Comparison of ENCODE assay signal across 23 mouse cellular contexts in the genomic region with DNA sequence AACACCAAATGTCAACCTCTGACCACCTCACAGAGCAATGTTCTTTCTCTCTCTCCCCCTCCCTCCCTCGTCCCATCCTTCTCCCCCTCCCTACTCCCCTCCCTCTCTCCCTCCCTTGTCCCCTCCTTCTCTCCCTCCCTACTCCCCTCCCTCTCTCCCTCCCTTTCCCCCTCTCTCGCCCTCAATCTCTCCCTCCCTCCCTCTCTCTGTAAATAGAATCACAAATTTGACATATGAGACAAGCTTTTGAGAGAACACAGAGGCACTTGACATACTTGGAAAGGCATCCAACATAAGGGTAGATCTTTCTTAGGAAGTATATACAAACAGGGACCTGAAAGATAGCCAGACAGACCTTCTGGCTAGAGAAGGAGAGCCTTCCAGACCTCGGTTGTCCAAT.
DNase-seq lines count a peak whose midpoint lies in the region; ATAC-seq and TF ChIP-seq lines count a peak whose summit lies in the region.
"Had no signal": no experiment of that assay in that cellular context is flagged by ENCODE, and none has a peak within 500 bp of the region (broad histone marks: within the 10 kb centered on the region; RNA-seq: fewer than 3 reads in every experiment).

No protein-coding gene starts in this region.

- H3K27ac ChIP-seq in forebrain, embryonic 14.5 days (ENCODE audit: low read depth, low read length): no peak overlapping the region
- no peak overlapping the region for H3K27ac ChIP-seq in forebrain, embryonic 10.5 days
- H3K27ac ChIP-seq in heart, embryonic 14.5 days (replicated peaks in 1 of 2; ENCODE audit: control insufficient read depth in 1 of 2, insufficient read depth in 1 of 2, low read depth in 2 of 2, low read length in 2 of 2): peak overlapping the region; percentile 87 to 90
- H3K27ac ChIP-seq in midbrain, embryonic 14.5 days (replicated peaks; ENCODE audit: low read depth, low read length): 0 out of 2 replicates have a peak overlapping the region, but pooled peaks have one; percentile 1
- H3K27ac ChIP-seq in midbrain, embryonic 11.5 days (ENCODE audit: low read depth, low read length): no peak overlapping the region
- no peak overlapping the region for H3K27ac ChIP-seq in stomach, postnatal 0 days (replicated peaks)
- H3K27ac ChIP-seq: embryonic facial prominence, embryonic 12.5 days; midbrain, embryonic 13.5 days; neural tube, embryonic 15.5 days had no signal

- no peak for TF ChIP-seq EP300 in stomach, postnatal 0 days (optimal IDR thresholded peaks at IDR 0.05)

- H3K36me3 ChIP-seq in forebrain, embryonic 14.5 days (ENCODE audit: control insufficient read depth, insufficient read depth, low read length): peaks cover 12% of the 10 kb centered on the region; the same call in 1 of the 2 replicates
- peaks cover 23% of the 10 kb centered on the region for H3K36me3 ChIP-seq in forebrain, embryonic 10.5 days (replicated peaks)
- peaks cover 8% of the 10 kb centered on the region for H3K36me3 ChIP-seq in heart, embryonic 14.5 days (ENCODE audit: control insufficient read depth, insufficient read depth, low read length)
- peaks cover 10% of the 10 kb centered on the region for H3K36me3 ChIP-seq in midbrain, embryonic 14.5 days (ENCODE audit: control insufficient read depth, insufficient read depth, low read length)
- peaks cover 6% of the 10 kb centered on the region; the same call in 1 of the 2 replicates for H3K36me3 ChIP-seq in midbrain, embryonic 11.5 days (ENCODE audit: control insufficient read depth, insufficient read depth, low read length)
- no peaks in the 10 kb centered on the region for H3K36me3 ChIP-seq in stomach, postnatal 0 days (ENCODE audit: control insufficient read depth, insufficient read depth, low read length)
- H3K36me3 ChIP-seq: neural tube, embryonic 15.5 days had no signal

- peak; percentile 18; the same call in 1 of the 2 replicates for ATAC-seq in forebrain, embryonic 14.5 days
- peak; percentile 73 for ATAC-seq in heart, embryonic 14.5 days (ENCODE audit: insufficient number of reproducible peaks, insufficient read depth, low FRiP score, low read depth)
- no peak for ATAC-seq in midbrain, embryonic 14.5 days (ENCODE audit: low FRiP score, low TSS enrichment)
- ATAC-seq in midbrain, embryonic 11.5 days (ENCODE audit: low FRiP score): no peak
- ATAC-seq in stomach, postnatal 0 days (ENCODE audit: low FRiP score, low TSS enrichment): 0 out of 2 replicates have a peak, but pooled peaks have one; percentile 12
- ATAC-seq: activated CD4-positive, CD25-positive, alpha-beta regulatory T cell, adult 4 months; CD4-positive, CD25-positive, alpha-beta regulatory T cell, adult 4 months; lung, postnatal 0 days; midbrain, embryonic 13.5 days had no signal

- intact Hi-C loops in heart, postnatal 25 days (cut with DNase I): no loop called here

- H3K9ac ChIP-seq in forebrain, embryonic 14.5 days (ENCODE audit: low read length): no peak overlapping the region
- H3K9ac ChIP-seq in heart, embryonic 14.5 days (ENCODE audit: low read length): no peak overlapping the region
- H3K9ac ChIP-seq in midbrain, embryonic 14.5 days (replicated peaks; ENCODE audit: low read length): no peak overlapping the region
- no peak overlapping the region for H3K9ac ChIP-seq in midbrain, embryonic 11.5 days (ENCODE audit: low read length)
- no peak overlapping the region for H3K9ac ChIP-seq in stomach, postnatal 0 days (ENCODE audit: low read length)
- H3K9ac ChIP-seq: embryonic facial prominence, embryonic 12.5 days; midbrain, embryonic 13.5 days; neural tube, embryonic 15.5 days had no signal

- no peaks in the 10 kb centered on the region for H3K27me3 ChIP-seq in forebrain, embryonic 14.5 days (replicated peaks; ENCODE audit: control insufficient read depth, insufficient read depth, low read length)
- H3K27me3 ChIP-seq in forebrain, embryonic 10.5 days (ENCODE audit: poor library complexity, severe bottlenecking): no peaks in the 10 kb centered on the region
- no peaks in the 10 kb centered on the region for H3K27me3 ChIP-seq in heart, embryonic 14.5 days (ENCODE audit: control insufficient read depth, insufficient read depth, low read length)
- H3K27me3 ChIP-seq in midbrain, embryonic 14.5 days (ENCODE audit: control insufficient read depth, insufficient read depth, low read length): no peaks in the 10 kb centered on the region
- H3K27me3 ChIP-seq in midbrain, embryonic 11.5 days (ENCODE audit: control insufficient read depth, insufficient read depth, low read length): no peaks in the 10 kb centered on the region
- H3K27me3 ChIP-seq in stomach, postnatal 0 days (ENCODE audit: control insufficient read depth, insufficient read depth, low read length): no peaks in the 10 kb centered on the region
- H3K27me3 ChIP-seq: embryonic facial prominence, embryonic 12.5 days; midbrain, embryonic 13.5 days; neural tube, embryonic 15.5 days had no signal

- peaks cover 24% of the 10 kb centered on the region; the same call in 1 of the 2 replicates for H3K4me1 ChIP-seq in forebrain, embryonic 14.5 days (ENCODE audit: control insufficient read depth, insufficient read depth, low read length)
- peaks cover 42% of the 10 kb centered on the region for H3K4me1 ChIP-seq in forebrain, embryonic 10.5 days
- peaks cover 12 to 41% of the 10 kb centered on the region in 2 experiments for H3K4me1 ChIP-seq in heart, embryonic 14.5 days (ENCODE audit: control insufficient read depth in 2 of 2, insufficient read depth in 2 of 2, low read length in 2 of 2)
- H3K4me1 ChIP-seq in midbrain, embryonic 14.5 days (ENCODE audit: control insufficient read depth, insufficient read depth, low read length): peaks cover 43% of the 10 kb centered on the region
- H3K4me1 ChIP-seq in midbrain, embryonic 11.5 days (ENCODE audit: control insufficient read depth, insufficient read depth, low read length): peaks cover 38% of the 10 kb centered on the region
- H3K4me1 ChIP-seq in stomach, postnatal 0 days (replicated peaks; ENCODE audit: control insufficient read depth, insufficient read depth): no peaks in the 10 kb centered on the region; the same call in none of the 2 replicates

- no peak for TF ChIP-seq CTCF in stomach, postnatal 0 days (IDR thresholded peaks at IDR 0.05; ENCODE audit: low read depth)

- 22% methylated on average over 3 of the region's 3 CpGs for WGBS in forebrain, embryonic 14.5 days
- WGBS in forebrain, embryonic 10.5 days: 57% methylated on average over 3 of the region's 3 CpGs
- 6% methylated on average over 3 of the region's 3 CpGs for WGBS in heart, embryonic 14.5 days
- 33% methylated on average over 3 of the region's 3 CpGs for WGBS in midbrain, embryonic 14.5 days
- WGBS in midbrain, embryonic 11.5 days: 53% methylated on average over 3 of the region's 3 CpGs
- WGBS in stomach, postnatal 0 days: 30% methylated on average over 3 of the region's 3 CpGs

- no peak overlapping the region for H3K4me3 ChIP-seq in forebrain, embryonic 14.5 days (ENCODE audit: low read depth, low read length)
- no peak overlapping the region for H3K4me3 ChIP-seq in forebrain, embryonic 10.5 days
- no peak overlapping the region for H3K4me3 ChIP-seq in heart, embryonic 14.5 days (ENCODE audit: control insufficient read depth in 1 of 2, insufficient read depth in 1 of 2, low read depth in 1 of 2, low read length in 2 of 2)
- no peak overlapping the region for H3K4me3 ChIP-seq in midbrain, embryonic 14.5 days (replicated peaks; ENCODE audit: low read depth, low read length)
- H3K4me3 ChIP-seq in midbrain, embryonic 11.5 days (ENCODE audit: low read depth, low read length): no peak overlapping the region
- no peak overlapping the region for H3K4me3 ChIP-seq in stomach, postnatal 0 days (ENCODE audit: low read depth, low read length)
- H3K4me3 ChIP-seq: embryonic facial prominence, embryonic 12.5 days; erythroblast, embryonic 14.5 days; midbrain, embryonic 13.5 days; myocyte; neural tube, embryonic 15.5 days had no signal

- H3K9me3 ChIP-seq in forebrain, embryonic 14.5 days (replicated peaks; ENCODE audit: control insufficient read depth, low read length): no peaks in the 10 kb centered on the region
- H3K9me3 ChIP-seq in forebrain, embryonic 10.5 days: no peaks in the 10 kb centered on the region
- no peaks in the 10 kb centered on the region for H3K9me3 ChIP-seq in heart, embryonic 14.5 days (ENCODE audit: control insufficient read depth, low read length)
- no peaks in the 10 kb centered on the region for H3K9me3 ChIP-seq in midbrain, embryonic 14.5 days (ENCODE audit: control insufficient read depth, low read length)
- H3K9me3 ChIP-seq in midbrain, embryonic 11.5 days (ENCODE audit: control insufficient read depth, low read length): no peaks in the 10 kb centered on the region
- H3K9me3 ChIP-seq in stomach, postnatal 0 days (ENCODE audit: control insufficient read depth, low read length): no peaks in the 10 kb centered on the region
- H3K9me3 ChIP-seq: embryonic facial prominence, embryonic 12.5 days; midbrain, embryonic 13.5 days; neural tube, embryonic 15.5 days had no signal

- H3K4me2 ChIP-seq in forebrain, embryonic 14.5 days (ENCODE audit: low read length): no peak overlapping the region
- peak overlapping the region; percentile 43 for H3K4me2 ChIP-seq in heart, embryonic 14.5 days (ENCODE audit: low read length)
- H3K4me2 ChIP-seq in midbrain, embryonic 14.5 days (ENCODE audit: low read length): no peak overlapping the region
- no peak overlapping the region for H3K4me2 ChIP-seq in midbrain, embryonic 11.5 days
- H3K4me2 ChIP-seq in stomach, postnatal 0 days (replicated peaks; ENCODE audit: low read depth): no peak overlapping the region
- H3K4me2 ChIP-seq: embryonic facial prominence, embryonic 12.5 days; midbrain, embryonic 13.5 days; neural tube, embryonic 15.5 days had no signal

- peak; percentile 45 for DNase-seq in forebrain, embryonic 14.5 days (ENCODE audit: low spot score)
- no peak for DNase-seq in forebrain, embryonic 10.5 days (ENCODE audit: extremely low spot score, low spot score)
- DNase-seq in heart, postnatal 25 days (ENCODE audit: low spot score): no peak
- no peak for DNase-seq in midbrain, embryonic 14.5 days
- no peak for DNase-seq in midbrain, embryonic 11.5 days (ENCODE audit: low spot score, missing footprints)
- DNase-seq in stomach, postnatal 0 days (ENCODE audit: low spot score): no peak
- no peak for DNase-seq in Muller cell, postnatal 12 days (ENCODE audit: inconsistent ontology term)
- DNase-seq: adrenal gland, postnatal 14 days; cerebellum, adult 11 months; gastrocnemius, postnatal 14 days; kidney, adult 18-20 months; kidney, postnatal 14 days; right cerebral cortex, postnatal 25 days; thymus, postnatal 4 days had no signal

Comparison
In these comparisons a context has a peak if more than half of its experiments do, and no peak if none do; other contexts are left out.
1. H3K27ac ChIP-seq: peak in heart, embryonic 14.5 days (2 of 2) and midbrain, embryonic 14.5 days (single experiment); none in forebrain, embryonic 14.5 days (single experiment), forebrain, embryonic 10.5 days (single experiment), midbrain, embryonic 11.5 days (single experiment) and stomach, postnatal 0 days (single experiment).
2. ATAC-seq: peak in forebrain, embryonic 14.5 days (single experiment), heart, embryonic 14.5 days (single experiment) and stomach, postnatal 0 days (single experiment); none in midbrain, embryonic 14.5 days (single experiment) and midbrain, embryonic 11.5 days (single experiment).